Mouse (Mus musculus) limb, embryonic 14.5 days (tissue): ENCODE data around the gene Scd4. TPM values are rescaled to one million over a fixed set of nuclear protein-coding genes. Genes with fewer than 3 reads are reported as not detected.
A peak's percentile ranks its signal among the peaks of the same experiment; 100 is the strongest.
"Not testable (repeated sequence)": the region's sequence is repeated elsewhere in the genome, so short reads cannot be mapped to it uniquely, and the experiment has no call there.

Source experiments
- ATAC-seq: fragments of 200-750 bp; cut with Nextera tagmentation; 2 replicates; pipeline ENCODE4 v1.8.0; 2017; ENCODE audit warnings: low read depth, moderate number of reproducible peaks, moderate TSS enrichment; ENCODE audit not compliant: low FRiP score
- DNase-seq: peaks from one replicate; pipeline ENCODE4 v3.0.0-alpha.2; 2015; ENCODE audit warnings: low spot score
- H3K27ac ChIP-seq: fragments of 300-500 bp; sonication (generic); replicated peaks from 2 replicates; pipeline ENCODE4 v1.5.1; 2014; ENCODE audit warnings: low read depth, mild to moderate bottlenecking, low read length, moderate library complexity, mixed read lengths
- H3K27me3 ChIP-seq: fragments of 300-500 bp; sonication (generic); 2 replicates; pipeline ENCODE4 v1.6.1; 2014; ENCODE audit warnings: low read length, mixed read lengths; ENCODE audit not compliant: control insufficient read depth, insufficient read depth
- H3K36me3 ChIP-seq: fragments of 300-500 bp; sonication (generic); 2 replicates; pipeline ENCODE4 v1.6.1; 2014; ENCODE audit warnings: mild to moderate bottlenecking, low read length, moderate library complexity, mixed read lengths; ENCODE audit not compliant: control insufficient read depth, insufficient read depth
- H3K4me1 ChIP-seq: fragments of 300-500 bp; sonication (generic); 2 replicates; pipeline ENCODE4 v1.6.1; 2014; ENCODE audit warnings: antibody characterized with exemption, low read length, mixed read lengths; ENCODE audit not compliant: control insufficient read depth, insufficient read depth
- H3K4me2 ChIP-seq: fragments of 300-500 bp; sonication (generic); replicated peaks from 2 replicates; pipeline ENCODE4 v1.6.1; 2014; ENCODE audit warnings: low read depth, mild to moderate bottlenecking, low read length, moderate library complexity; ENCODE audit not compliant: severe bottlenecking
- H3K4me3 ChIP-seq: fragments of 300-500 bp; sonication (generic); replicated peaks from 2 replicates; pipeline ENCODE4 v1.5.1; 2014; ENCODE audit warnings: low read length
- H3K9ac ChIP-seq: fragments of 300-500 bp; sonication (generic); 2 replicates; pipeline ENCODE4 v1.6.1; 2014; ENCODE audit warnings: mild to moderate bottlenecking, low read depth, low read length, moderate library complexity; ENCODE audit not compliant: severe bottlenecking
- H3K9me3 ChIP-seq: fragments of 300-500 bp; sonication (generic); 2 replicates; pipeline ENCODE4 v1.6.1; 2016; ENCODE audit warnings: low read length; ENCODE audit not compliant: control insufficient read depth
- POLR2A ChIP-seq: fragments of 200-500 bp; IDR thresholded peaks from 2 replicates; pipeline ENCODE4 v1.8.0; 2012; ENCODE audit warnings: inconsistent platforms, mild to moderate bottlenecking, moderate library complexity, borderline replicate concordance; ENCODE audit not compliant: insufficient read depth, insufficient read length; ENCODE audit errors: extremely low read depth
- WGBS: fragments of 180-500 bp; shearing (Covaris S2); extraction: QIAGEN DNeasy Blood & Tissue Kit; methylation state at CpG from one replicate; pipeline ENCODE4 v1.1.7; 2014; 5-methylcytosine and 5-hydroxymethylcytosine counted together
- polyA plus RNA-seq, 2 experiments: library from polyadenylated mRNA; depleted of rRNA in 1 of 2; stranded (reverse) in 1 of 2; unstranded in 1 of 2; fragments of >200 nt; fragmentation: Nextera tagmentation in 1 of 2; extraction: Ambion mirVana in 1 of 2; gene quantifications; 2 replicates each; pipeline versions ENCODE4 v1.2.1 to v1.2.3; 2012 to 2014

Scd4 gene
- polyA plus RNA-seq, 2 experiments: 0.12 to 0.80 TPM

GRCm38 (mm10) chr19:44349689-44350088, 16.8 kb downstream of the Scd4 start:
- Histone ChIP-seq H3K9me3 (no peaks in the 10 kb centered on the region), H3K4me3 (no peak overlapping the region), H3K4me2 (no peak overlapping the region), H3K36me3 (no peaks in the 10 kb centered on the region), H3K27me3 (no peaks in the 10 kb centered on the region), H3K9ac (no peak overlapping the region), H3K4me1 (no peaks in the 10 kb centered on the region), H3K27ac (no peak overlapping the region)
- DNase-seq (no peak), ATAC-seq (no peak)
- 76% methylated on average over 8 of the region's 8 CpGs for WGBS
- no peak for TF ChIP-seq POLR2A

GRCm38 (mm10) chr19:44351756-44352155, 18.9 kb downstream of the Scd4 start:
- Histone ChIP-seq H3K4me3 (no peak overlapping the region), H3K27ac (no peak overlapping the region), H3K9me3 (no peaks in the 10 kb centered on the region), H3K9ac (no peak overlapping the region), H3K27me3 (no peaks in the 10 kb centered on the region), H3K4me1 (no peaks in the 10 kb centered on the region), H3K4me2 (no peak overlapping the region), H3K36me3 (no peaks in the 10 kb centered on the region)
- WGBS: 65% methylated on average over 7 of the region's 7 CpGs
- DNase-seq: no peak
- no peak for TF ChIP-seq POLR2A
- no peak for ATAC-seq

- 61% methylated on average over 8 of the region's 8 CpGs for WGBS
- H3K4me2 ChIP-seq: no peak overlapping the region
- TF ChIP-seq POLR2A: no peak
- H3K27ac ChIP-seq: no peak overlapping the region
- H3K36me3 ChIP-seq: no peaks in the 10 kb centered on the region
- DNase-seq (no peak), ATAC-seq (no peak)
- no peak overlapping the region for H3K9ac ChIP-seq
- H3K27me3 ChIP-seq: no peaks in the 10 kb centered on the region
- H3K9me3 ChIP-seq: no peaks in the 10 kb centered on the region
- H3K4me1 ChIP-seq: no peaks in the 10 kb centered on the region
- H3K4me3 ChIP-seq: no peak overlapping the region
These were observed 25.8 kb downstream of the Scd4 start for GRCm38 (mm10) chr19:44358700-44359099.

- no peaks in the 10 kb centered on the region for H3K27me3 ChIP-seq
- H3K4me3 ChIP-seq: no peak overlapping the region
- no peaks in the 10 kb centered on the region for H3K9me3 ChIP-seq
- DNase-seq (peak; percentile 53), ATAC-seq (no peak)
- H3K9ac ChIP-seq: no peak overlapping the region
- no peak overlapping the region for H3K4me2 ChIP-seq
- H3K27ac ChIP-seq: no peak overlapping the region
- no peaks in the 10 kb centered on the region for H3K4me1 ChIP-seq
- H3K36me3 ChIP-seq: no peaks in the 10 kb centered on the region
- TF ChIP-seq POLR2A: no peak
- 22% methylated on average over 13 of the region's 13 CpGs for WGBS
These were observed 30.6 kb downstream of the Scd4 start for GRCm38 (mm10) chr19:44363529-44363928.

DNA sequence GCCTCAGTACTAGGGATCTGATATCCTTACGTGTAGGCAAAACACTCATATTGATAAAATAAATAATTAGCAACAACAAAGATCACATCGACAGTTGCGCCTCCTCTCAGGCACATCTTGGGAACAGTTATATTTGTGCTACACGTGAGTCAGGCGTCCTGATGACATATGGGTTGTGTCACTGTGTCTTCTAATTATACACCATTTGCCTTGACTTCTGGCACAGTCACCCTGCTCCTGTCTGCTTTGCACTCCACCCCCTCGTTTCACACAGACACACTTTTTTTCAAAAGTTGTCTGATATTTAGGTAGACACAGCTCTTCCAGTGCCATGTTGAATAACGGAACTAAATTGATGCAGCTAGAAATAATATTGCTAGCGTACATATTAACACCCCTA, 31.1 kb downstream of the Scd4 start:
- WGBS: 82% methylated on average over 8 of the region's 8 CpGs

GRCm38 (mm10) chr19:44365733-44366132, 32.8 kb downstream of the Scd4 start:
- Histone ChIP-seq H3K36me3 (no peaks in the 10 kb centered on the region), H3K9me3 (no peaks in the 10 kb centered on the region), H3K27me3 (no peaks in the 10 kb centered on the region), H3K4me3 (no peak overlapping the region), H3K9ac (no peak overlapping the region), H3K4me1 (no peaks in the 10 kb centered on the region), H3K27ac (no peak overlapping the region), H3K4me2 (no peak overlapping the region)
- DNase-seq: no peak
- TF ChIP-seq POLR2A: no peak
- no peak for ATAC-seq
- 94% methylated on average over 4 of the region's 4 CpGs for WGBS

More for the DNA sequence above, 31.1 kb downstream of the Scd4 start:
- Histone ChIP-seq H3K4me3 (no peak overlapping the region), H3K9me3 (no peaks in the 10 kb centered on the region), H3K4me1 (no peaks in the 10 kb centered on the region), H3K27me3 (no peaks in the 10 kb centered on the region), H3K27ac (no peak overlapping the region), H3K4me2 (no peak overlapping the region), H3K36me3 (no peaks in the 10 kb centered on the region), H3K9ac (no peak overlapping the region)
- TF ChIP-seq POLR2A: no peak
- ATAC-seq: no peak
- no peak for DNase-seq

GRCm38 (mm10) chr19:44367076-44367475, 34.2 kb downstream of the Scd4 start:
- 69% methylated on average over 9 of the region's 10 CpGs for WGBS

More at GRCm38 (mm10) chr19:44367076-44367475, 34.2 kb downstream of the Scd4 start:
- ATAC-seq, H3K4me1 ChIP-seq, H3K4me2 ChIP-seq, H3K36me3 ChIP-seq, H3K9ac ChIP-seq, H3K4me3 ChIP-seq, H3K9me3 ChIP-seq, H3K27ac ChIP-seq, H3K27me3 ChIP-seq, DNase-seq: not testable (repeated sequence)
